Mouse (Mus musculus): ENCODE data around the gene Rnf39.

Gene Rnf39

GRCm38 (mm10) chr17:36990630-36991029, 47.9 kb downstream of the Rnf39 start:
- POLR2A ChIA-PET, result interaction anchor here in 2 of 4 experiments (0.9 to 32.1 kb wide), 16 partner anchors 6 to 56 kb away, joined by 3 to 469 read pairs (median 10); partner anchors contain the start of genes 2410137M14Rik (in 2 of the 2), H2-M5 (in 1 of the 2), Mog (in 1 of the 2) and Zfp57 (in 1 of the 2)
- CTCF ChIA-PET, result interaction anchor here in 1 of 4 experiments (1.1 kb wide), 1 partner anchor 76 kb away, joined by 5 read pairs; no protein-coding TSS in a partner anchor

GRCm38 (mm10) chr17:36992336-36993104, 49.8 kb downstream of the Rnf39 start:
- CTCF ChIA-PET, result interaction anchor here (0.6 to 1.2 kb wide), 6 partner anchors 9 to 1113 kb away, joined by 3 to 5 read pairs (median 3); partner anchors contain the start of genes 2410137M14Rik (in 1 of the 4) and Dhx16 (in 1 of the 4)
- POLR2A ChIA-PET, result interaction anchor here (0.7 to 32.1 kb wide), 26 partner anchors 8 to 213 kb away, joined by 3 to 469 read pairs (median 6); partner anchors contain the start of genes 2410137M14Rik (in 3 of the 4), H2-M5 (in 1 of the 4), Trim26 (in 1 of the 4) and Zfp57 (in 1 of the 4)

DNA sequence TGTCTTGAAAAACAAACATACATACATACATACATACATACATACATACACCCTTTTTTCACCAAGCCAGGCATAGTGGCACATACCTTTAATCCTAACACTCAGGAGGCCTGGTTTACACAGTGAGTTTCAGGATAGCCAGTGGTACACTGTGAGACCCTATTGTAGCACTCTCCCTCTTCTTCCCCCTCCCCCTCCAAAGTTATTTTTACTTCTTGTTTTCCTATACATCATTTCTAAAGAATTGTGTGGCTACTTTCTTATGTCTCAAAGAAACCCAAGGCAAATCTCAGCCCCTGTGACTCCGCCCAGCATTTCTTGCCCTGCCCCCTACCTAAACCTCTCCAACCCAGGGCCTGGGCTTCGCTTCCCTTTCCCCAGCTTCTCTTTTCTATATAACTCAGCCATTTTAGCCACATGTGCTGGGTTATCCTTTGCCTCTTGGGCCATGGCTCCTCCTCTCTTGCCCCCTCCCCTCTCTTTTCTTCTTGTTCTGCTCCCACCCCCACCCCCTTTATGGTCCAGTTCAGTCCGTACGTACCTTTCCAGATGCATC, 51.1 kb downstream of the Rnf39 start:
- POLR2A ChIA-PET, result interaction anchor here (0.5 to 32.1 kb wide), 31 partner anchors 8 to 90 kb away, joined by 3 to 469 read pairs (median 6); partner anchors contain the start of genes 2410137M14Rik (in 3 of the 4), H2-M5 (in 1 of the 4) and Ppp1r11 (in 1 of the 4)
- CTCF ChIA-PET, result interaction anchor here in 2 of 4 experiments (0.6 to 0.7 kb wide), 2 partner anchors 35 to 56 kb away, joined by 3 to 4 read pairs; no protein-coding TSS in a partner anchor

DNA sequence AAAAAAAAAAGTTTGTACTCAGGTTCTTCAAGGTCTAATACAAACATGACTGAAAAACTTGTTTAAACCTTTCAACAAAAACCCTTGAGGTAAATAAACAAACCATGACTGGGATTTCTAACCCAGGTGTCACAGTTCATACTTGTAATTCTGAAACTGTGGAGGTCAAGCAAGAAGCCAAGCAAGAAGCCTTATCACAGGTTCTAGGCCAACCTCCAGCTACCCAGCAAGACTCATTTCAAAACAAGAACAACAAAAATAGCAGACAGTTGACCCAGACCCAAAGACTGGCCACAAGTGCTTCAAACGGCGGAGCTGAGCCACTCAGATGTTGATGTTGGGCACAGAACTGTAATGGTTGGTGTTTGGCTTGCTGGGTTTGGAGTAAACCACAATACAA, 51.8 kb downstream of the Rnf39 start:
- ChIA-PET CTCF (interaction anchor here in 1 of 4 experiments (1.2 kb wide), 1 partner anchor 22 kb away, joined by 6 read pairs; no protein-coding TSS in a partner anchor), POLR2A (interaction anchor here (0.5 to 32.1 kb wide), 29 partner anchors 8 to 159 kb away, joined by 3 to 469 read pairs (median 11); partner anchors contain the start of genes 2410137M14Rik (in 4 of the 4), H2-M5 (in 1 of the 4), Ppp1r11 (in 1 of the 4) and Znrd1 (in 1 of the 4))

- POLR2A ChIA-PET, result interaction anchor here (0.7 to 32.1 kb wide), 44 partner anchors 8 to 88 kb away, joined by 3 to 469 read pairs (median 7); partner anchors contain the start of genes 2410137M14Rik (in 4 of the 4), Znrd1 (in 3 of the 4), Znrd1as (in 3 of the 4) and Gabbr1 (in 2 of the 4)
Measured at GRCm38 (mm10) chr17:36995448-36995847, 52.7 kb downstream of the Rnf39 start.

DNA sequence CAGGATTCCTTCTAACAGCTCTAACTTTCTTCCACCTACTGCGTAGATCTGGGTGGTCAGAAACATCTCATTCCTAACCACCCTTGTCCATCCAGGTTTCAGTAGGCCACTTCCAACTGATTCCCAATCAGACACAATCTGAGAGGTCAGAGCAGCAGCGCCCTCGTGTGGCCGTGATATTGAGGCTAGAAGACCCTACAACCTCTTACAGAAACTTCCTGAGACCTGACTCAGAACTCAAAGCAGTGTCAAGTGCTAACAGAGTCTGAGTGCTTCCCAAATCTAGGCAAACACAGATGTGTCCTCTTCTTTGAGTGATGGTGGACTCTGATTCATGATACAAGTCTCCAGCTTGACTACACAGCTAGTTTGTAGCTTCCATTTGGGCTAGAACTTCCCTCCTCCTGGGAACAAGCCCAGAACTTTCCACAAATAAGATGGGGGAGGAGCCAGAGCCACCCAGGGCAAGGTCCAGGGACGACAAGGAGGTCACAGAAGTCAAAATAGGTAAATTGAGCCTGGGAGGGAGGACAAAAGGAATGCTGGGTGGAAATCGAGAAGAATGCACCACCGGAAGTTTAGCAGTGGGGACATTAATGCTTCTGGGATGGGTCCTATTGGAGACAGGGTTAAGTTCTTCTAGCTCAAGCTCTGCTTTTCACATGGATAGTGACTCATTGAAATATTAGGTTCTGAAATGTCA, 54.5 kb downstream of the Rnf39 start:
- POLR2A ChIA-PET, result interaction anchor here (0.5 to 32.1 kb wide), 81 partner anchors 8 to 1078 kb away, joined by 3 to 469 read pairs (median 5); partner anchors contain the start of genes 2410137M14Rik (in 4 of the 4), Gabbr1 (in 4 of the 4), H2-M5 (in 3 of the 4) and Mog (in 2 of the 4)
- CTCF ChIA-PET, result interaction anchor here in 3 of 4 experiments (0.7 to 1.5 kb wide), 11 partner anchors 10 to 1208 kb away, joined by 3 to 6 read pairs (median 3); partner anchors contain the start of genes Znrd1 (in 1 of the 3) and Znrd1as (in 1 of the 3)

More at GRCm38 (mm10) chr17:36995448-36995847, 52.7 kb downstream of the Rnf39 start:
- CTCF ChIA-PET, result interaction anchor here in 2 of 4 experiments (0.7 to 1.3 kb wide), 3 partner anchors 23 to 85 kb away, joined by 3 to 6 read pairs (median 4); no protein-coding TSS in a partner anchor
